Mouse (Mus musculus): ENCODE results near the gene Gm20388.

DNA sequence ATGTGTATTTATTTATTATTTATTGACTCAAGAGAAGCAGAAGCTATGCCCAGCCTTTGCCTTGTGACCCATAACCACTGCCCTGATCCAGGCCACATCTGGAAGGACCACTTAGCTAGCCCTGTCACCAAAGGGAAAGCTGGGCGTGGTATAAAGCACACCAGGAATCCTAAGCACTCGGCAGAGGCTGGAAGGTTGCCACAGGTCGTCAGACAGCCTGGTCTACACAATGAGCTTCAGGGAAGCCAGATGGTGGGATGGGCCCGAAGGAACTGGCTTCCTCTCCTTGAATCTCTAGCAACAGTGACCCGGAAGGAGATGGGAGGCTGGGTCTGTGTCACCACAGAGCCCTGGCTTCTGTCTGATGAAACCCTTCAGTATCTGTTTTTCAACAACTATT, 2513.0 kb downstream of the Gm20388 start:
- no peak for TF ChIP-seq CTCF (IDR thresholded peaks at IDR 0.05; ENCODE audit: low read depth, low read length)
- TF ChIP-seq POLR2AphosphoS5 (IDR thresholded peaks at IDR 0.05; ENCODE audit: insufficient replicate concordance, low read depth, low read length) = no peak
- no peak for TF ChIP-seq TAL1 (conservative IDR thresholded peaks at IDR 0.05; ENCODE audit: low read depth, low read length)

All from G1E (cell line).